Mouse (Mus musculus): ENCODE data around the gene Ssr2. TPM values are rescaled to one million over a fixed set of nuclear protein-coding genes. Genes with fewer than 3 reads are reported as not detected.

Ssr2 gene
- total and polyA plus RNA-seq, 2 experiments from 2014 or later: 196 to 236 TPM

GRCm38 (mm10) chr3:88636555-88636986 lies 60.9 kb downstream of the Ssr2 start:
- no peak for TF ChIP-seq CTCF (IDR thresholded peaks at IDR 0.05)
- no peak for DNase-seq (ENCODE audit: low spot score)
- ATAC-seq (ENCODE audit: low FRiP score): no peak
- H3K4me2 ChIP-seq (ENCODE audit: low read depth, low read length, poor library complexity, severe bottlenecking): no peak overlapping the region
- no peaks in the 10 kb centered on the region for H3K4me1 ChIP-seq (ENCODE audit: insufficient read depth, low read length)
- H3K27ac ChIP-seq (ENCODE audit: low read depth, low read length): no peak overlapping the region
- 86% methylated on average over 8 of the region's 8 CpGs for WGBS
- no peak overlapping the region for H3K9ac ChIP-seq (replicated peaks; ENCODE audit: low read length, poor library complexity, severe bottlenecking)
- H3K27me3 ChIP-seq (ENCODE audit: insufficient read depth, low read length): no peaks in the 10 kb centered on the region
- no peaks in the 10 kb centered on the region for H3K9me3 ChIP-seq (ENCODE audit: low read length)
- H3K4me3 ChIP-seq (ENCODE audit: low read depth, low read length): no peak overlapping the region
- peaks cover 71% of the 10 kb centered on the region for H3K36me3 ChIP-seq (ENCODE audit: insufficient read depth, low read length)

DNA sequence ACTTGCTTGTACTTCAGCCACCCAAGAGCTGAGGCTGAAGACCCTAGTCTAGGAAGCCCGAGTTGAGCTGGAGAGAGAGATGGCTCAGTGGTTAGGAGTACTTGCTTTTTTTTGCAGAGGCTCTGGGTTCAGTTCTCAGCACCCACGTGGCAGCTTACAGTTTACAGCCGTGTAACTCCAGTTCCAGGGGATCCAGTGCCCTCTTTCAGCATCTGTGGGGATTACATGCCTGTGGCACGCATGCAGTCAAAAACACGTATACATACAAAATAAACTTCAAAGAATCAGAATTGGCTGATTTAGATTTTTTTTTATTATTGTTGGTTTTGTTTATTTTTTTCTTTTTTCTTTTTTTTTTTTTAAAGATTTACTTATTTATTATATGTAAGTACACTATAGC lies 61.5 kb downstream of the Ssr2 start:
- ATAC-seq (ENCODE audit: low FRiP score) (no peak), DNase-seq (ENCODE audit: low spot score) (no peak)
- Histone ChIP-seq H3K27ac (ENCODE audit: low read depth, low read length) (no peak overlapping the region), H3K4me3 (ENCODE audit: low read depth, low read length) (no peak overlapping the region), H3K4me1 (ENCODE audit: insufficient read depth, low read length) (no peaks in the 10 kb centered on the region), H3K36me3 (ENCODE audit: insufficient read depth, low read length) (peaks cover 67% of the 10 kb centered on the region), H3K9me3 (ENCODE audit: low read length) (no peaks in the 10 kb centered on the region), H3K9ac (replicated peaks; ENCODE audit: low read length, poor library complexity, severe bottlenecking) (no peak overlapping the region), H3K27me3 (ENCODE audit: insufficient read depth, low read length) (no peaks in the 10 kb centered on the region), H3K4me2 (ENCODE audit: low read depth, low read length, poor library complexity, severe bottlenecking) (no peak overlapping the region)
- no peak for TF ChIP-seq CTCF (IDR thresholded peaks at IDR 0.05)
- WGBS: 93% methylated on average over 5 of the region's 5 CpGs

MicroRNA genes within 50 kb of the gene (microRNA counts, 519-probe panel; counts per million panel counts)
- microRNA mmu-miR-1905: 528 counts per million, percentile 58 among the panel's probes with 10 or more counts

Small RNAs within 50 kb of the gene (microRNA-seq; reads per million reads assigned to microRNA genes)
- gene Mir1905 (ENCODE audit: borderline number of aligned reads): not detected

Other genes with a start within 250 kb of the Ssr2 start
- gene Tmem79, start 239.7 kb upstream of the Ssr2 start, total RNA-seq (2014; rRNA removed): 0.33 and 0.61 TPM in 2 replicates
- gene Tmem79, start 239.7 kb upstream of the Ssr2 start, polyA plus RNA-seq (2015; fragmentation: Nextera tagmentation; extraction: Ambion mirVana): 0.43 and 0.93 TPM in 2 replicates
- gene Smg5, start 239.6 kb upstream of the Ssr2 start, total RNA-seq (2014; rRNA removed): 86.7 and 112 TPM in 2 replicates
- gene Smg5, start 239.6 kb upstream of the Ssr2 start, polyA plus RNA-seq (2015; fragmentation: Nextera tagmentation; extraction: Ambion mirVana): 44.2 and 49.4 TPM in 2 replicates
- 4.5 and 13.5 TPM in 2 replicates for gene Paqr6, start 211.3 kb upstream of the Ssr2 start, total RNA-seq (2014; rRNA removed)
- gene Paqr6, start 211.3 kb upstream of the Ssr2 start, polyA plus RNA-seq (2015; fragmentation: Nextera tagmentation; extraction: Ambion mirVana): 6.6 and 7.1 TPM in 2 replicates
- gene Bglap3, start 203.1 kb upstream of the Ssr2 start, total RNA-seq (2014; rRNA removed): 0.38 TPM in 1 of 2 replicates, not detected in the other
- not detected in 2 replicates for gene Bglap3, start 203.1 kb upstream of the Ssr2 start, polyA plus RNA-seq (2015; fragmentation: Nextera tagmentation; extraction: Ambion mirVana)
- gene Bglap2, start 197.2 kb upstream of the Ssr2 start, total RNA-seq (2014; rRNA removed): not detected in 2 replicates
- gene Bglap2, start 197.2 kb upstream of the Ssr2 start, polyA plus RNA-seq (2015; fragmentation: Nextera tagmentation; extraction: Ambion mirVana): 0.51 TPM in 1 of 2 replicates, not detected in the other
- gene Bglap, start 191.4 kb upstream of the Ssr2 start, total RNA-seq (2014; rRNA removed): not detected in 2 replicates
- gene Bglap, start 191.4 kb upstream of the Ssr2 start, polyA plus RNA-seq (2015; fragmentation: Nextera tagmentation; extraction: Ambion mirVana): not detected in 2 replicates
- gene Pmf1, start 165.5 kb upstream of the Ssr2 start, total RNA-seq (2014; rRNA removed): 20.6 and 25.4 TPM in 2 replicates
- 25.2 and 25.6 TPM in 2 replicates for gene Pmf1, start 165.5 kb upstream of the Ssr2 start, polyA plus RNA-seq (2015; fragmentation: Nextera tagmentation; extraction: Ambion mirVana)
- gene Slc25a44, start 150.7 kb upstream of the Ssr2 start, total RNA-seq (2014; rRNA removed): 62.5 and 63.8 TPM in 2 replicates
- 35.9 and 38.7 TPM in 2 replicates for gene Slc25a44, start 150.7 kb upstream of the Ssr2 start, polyA plus RNA-seq (2015; fragmentation: Nextera tagmentation; extraction: Ambion mirVana)
- 52.6 and 62.0 TPM in 2 replicates for gene Sema4a, start 114.7 kb upstream of the Ssr2 start, total RNA-seq (2014; rRNA removed)
- gene Sema4a, start 114.7 kb upstream of the Ssr2 start, polyA plus RNA-seq (2015; fragmentation: Nextera tagmentation; extraction: Ambion mirVana): 42.1 and 44.2 TPM in 2 replicates
- gene Lmna, start 65.9 kb upstream of the Ssr2 start, total RNA-seq (2014; rRNA removed): 57.6 and 75.0 TPM in 2 replicates
- 74.1 and 77.2 TPM in 2 replicates for gene Lmna, start 65.9 kb upstream of the Ssr2 start, polyA plus RNA-seq (2015; fragmentation: Nextera tagmentation; extraction: Ambion mirVana)
- 56.9 and 58.2 TPM in 2 replicates for gene Mex3a, start 43.5 kb upstream of the Ssr2 start, total RNA-seq (2014; rRNA removed)
- gene Mex3a, start 43.5 kb upstream of the Ssr2 start, polyA plus RNA-seq (2015; fragmentation: Nextera tagmentation; extraction: Ambion mirVana): 15.4 and 16.1 TPM in 2 replicates
- 0.60 TPM in 1 of 2 replicates, not detected in the other for gene Rab25, start 27.6 kb upstream of the Ssr2 start, total RNA-seq (2014; rRNA removed)
- gene Rab25, start 27.6 kb upstream of the Ssr2 start, polyA plus RNA-seq (2015; fragmentation: Nextera tagmentation; extraction: Ambion mirVana): 0.46 TPM in 1 of 2 replicates, not detected in the other
- gene Lamtor2, start 22.8 kb upstream of the Ssr2 start, total RNA-seq (2014; rRNA removed): 46.7 and 66.0 TPM in 2 replicates
- 187 and 205 TPM in 2 replicates for gene Lamtor2, start 22.8 kb upstream of the Ssr2 start, polyA plus RNA-seq (2015; fragmentation: Nextera tagmentation; extraction: Ambion mirVana)
- 103 and 120 TPM in 2 replicates for gene Ubqln4, start 22.1 kb upstream of the Ssr2 start, total RNA-seq (2014; rRNA removed)
- 29.7 and 30.4 TPM in 2 replicates for gene Ubqln4, start 22.1 kb upstream of the Ssr2 start, polyA plus RNA-seq (2015; fragmentation: Nextera tagmentation; extraction: Ambion mirVana)
- gene Arhgef2, start 30.1 kb downstream of the Ssr2 start, total RNA-seq (2014; rRNA removed): 59.6 and 80.3 TPM in 2 replicates
- 38.9 and 46.8 TPM in 2 replicates for gene Arhgef2, start 30.1 kb downstream of the Ssr2 start, polyA plus RNA-seq (2015; fragmentation: Nextera tagmentation; extraction: Ambion mirVana)
- 0.42 TPM in 1 of 2 replicates, not detected in the other for gene Rxfp4, start 77.3 kb downstream of the Ssr2 start, total RNA-seq (2014; rRNA removed)
- not detected in 2 replicates for gene Rxfp4, start 77.3 kb downstream of the Ssr2 start, polyA plus RNA-seq (2015; fragmentation: Nextera tagmentation; extraction: Ambion mirVana)
- gene Khdc4, start 109.9 kb downstream of the Ssr2 start, total RNA-seq (2014; rRNA removed): 71.8 and 96.5 TPM in 2 replicates
- gene Khdc4, start 109.9 kb downstream of the Ssr2 start, polyA plus RNA-seq (2015; fragmentation: Nextera tagmentation; extraction: Ambion mirVana): 66.8 and 70.5 TPM in 2 replicates
- 78.1 and 88.3 TPM in 2 replicates for gene Rit1, start 141.0 kb downstream of the Ssr2 start, total RNA-seq (2014; rRNA removed)
- gene Rit1, start 141.0 kb downstream of the Ssr2 start, polyA plus RNA-seq (2015; fragmentation: Nextera tagmentation; extraction: Ambion mirVana): 73.5 and 81.3 TPM in 2 replicates
- 142 and 150 TPM in 2 replicates for gene Syt11, start 199.3 kb downstream of the Ssr2 start, total RNA-seq (2014; rRNA removed)
- 243 and 246 TPM in 2 replicates for gene Syt11, start 199.3 kb downstream of the Ssr2 start, polyA plus RNA-seq (2015; fragmentation: Nextera tagmentation; extraction: Ambion mirVana)